Mouse (Mus musculus) thymus, adult 18-20 months (tissue): Measurements from ENCODE around the gene Lrrc4b.

Experiments
- DNase-seq, 2 experiments: peaks; one replicate each; pipeline ENCODE4 v3.0.0; 2022; ENCODE audit warnings: mixed read lengths in 2 of 2

Lrrc4b gene

DNA sequence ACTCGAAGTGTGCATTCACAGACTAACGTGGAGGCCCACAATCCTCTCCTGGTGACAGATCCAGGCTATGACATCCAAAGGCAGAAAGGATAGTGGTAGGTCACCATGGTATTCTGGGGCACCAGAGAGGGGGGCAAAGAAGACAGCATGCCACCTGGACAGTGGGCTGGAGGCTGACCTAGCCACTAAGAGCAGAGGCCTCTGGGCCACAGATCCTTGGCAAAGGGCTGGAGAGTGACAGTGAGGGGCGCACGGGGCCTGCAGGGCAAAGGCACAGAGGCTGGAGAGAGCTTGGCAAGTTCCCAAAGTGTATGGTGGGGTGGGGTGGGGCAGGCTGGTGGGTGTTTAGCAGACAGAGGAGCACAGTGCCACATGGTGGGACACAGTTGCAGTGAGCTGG lies 61.5 kb downstream of the Lrrc4b start:
- no peak for DNase-seq

DNA sequence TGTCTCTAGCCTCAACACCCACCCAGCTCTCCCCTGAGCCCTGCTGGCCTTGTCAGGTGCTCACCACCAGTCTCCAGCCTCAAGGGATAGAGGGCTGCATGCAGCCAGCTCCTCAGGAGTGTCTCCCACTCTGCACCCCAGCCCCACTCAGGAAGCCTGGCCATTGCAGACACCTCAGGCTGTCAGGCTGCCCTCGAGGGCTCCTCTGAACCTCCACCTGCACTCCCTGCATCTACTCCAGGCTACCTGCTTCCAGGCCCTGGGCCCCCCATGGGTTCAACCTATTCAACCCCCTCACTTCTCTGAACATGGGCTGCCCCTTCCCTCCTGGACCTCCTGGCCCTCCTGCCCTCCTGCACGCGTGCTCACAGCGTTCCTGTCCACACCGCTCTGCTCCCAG lies 62.6 kb downstream of the Lrrc4b start:
- no peak for DNase-seq

DNA sequence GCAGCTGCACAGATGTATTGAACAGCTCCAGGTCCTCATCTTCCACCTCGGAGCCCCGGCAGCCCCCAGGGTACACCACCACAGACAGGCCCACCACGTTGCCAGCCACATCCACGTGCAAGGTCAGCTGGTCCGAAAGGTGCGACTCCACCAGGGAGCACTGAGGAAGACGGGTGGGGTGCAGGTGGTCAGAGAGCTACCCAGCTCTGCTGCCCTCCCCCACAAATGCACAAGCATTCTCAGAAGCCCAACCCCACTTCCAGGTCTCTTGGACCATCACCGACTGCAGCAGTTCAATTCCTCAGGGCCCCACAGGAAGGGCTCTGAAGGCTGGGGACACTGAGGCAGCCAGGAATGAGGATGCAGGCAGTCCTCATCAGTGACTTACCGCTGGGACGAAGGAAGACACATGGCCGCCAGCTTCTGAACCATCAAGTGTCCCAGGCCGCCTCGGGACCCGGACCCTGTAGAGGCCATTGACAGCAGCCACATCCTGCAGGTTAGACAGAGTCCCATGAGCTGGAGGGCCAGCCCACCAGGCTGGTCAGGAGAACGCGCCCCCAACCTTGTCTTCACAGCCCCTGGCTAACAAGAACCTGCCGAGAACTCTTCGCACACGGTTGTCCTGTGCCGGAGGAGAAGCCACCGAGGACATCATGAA lies 63.5 kb downstream of the Lrrc4b start:
- DNase-seq = no peak

DNA sequence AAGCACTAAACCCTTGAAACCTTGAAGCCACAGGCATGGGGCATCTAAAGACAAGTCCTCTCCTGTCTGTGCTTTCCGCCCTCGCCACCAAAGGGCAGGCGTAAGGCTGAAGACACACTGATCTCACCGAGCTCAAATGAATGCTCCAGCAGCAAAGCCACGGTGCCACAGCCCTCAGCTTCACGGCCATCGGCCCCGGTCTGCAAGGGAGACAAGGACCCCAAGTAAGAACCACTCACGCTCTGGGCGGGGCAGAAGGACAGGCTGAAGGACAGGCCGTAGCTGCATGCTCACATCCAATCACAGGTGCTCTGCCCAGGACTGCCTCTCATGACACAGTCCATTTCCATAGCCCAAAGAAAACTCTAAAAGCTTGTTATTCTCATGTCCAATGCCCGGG lies 65.9 kb downstream of the Lrrc4b start:
- no peak for DNase-seq

DNA sequence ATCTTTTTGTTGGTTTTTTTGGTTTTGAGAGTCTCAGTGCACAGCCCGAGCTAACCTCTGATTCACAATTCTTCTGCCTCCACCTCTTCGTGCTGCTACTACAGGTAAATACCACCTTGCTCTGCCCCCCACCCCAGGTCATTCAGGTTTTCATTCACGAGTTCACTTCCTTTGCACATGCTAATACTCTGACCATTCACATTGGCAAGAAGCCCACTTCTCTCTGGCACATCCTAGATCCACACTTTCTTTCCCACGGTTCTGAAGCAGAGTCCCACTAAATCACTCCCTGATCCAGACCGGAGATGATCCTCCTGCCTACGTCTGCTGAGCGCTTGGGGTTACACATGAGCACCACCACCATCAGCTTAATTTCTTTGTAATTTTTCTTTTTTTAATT lies 66.3 kb downstream of the Lrrc4b start:
- DNase-seq = no peak

DNA sequence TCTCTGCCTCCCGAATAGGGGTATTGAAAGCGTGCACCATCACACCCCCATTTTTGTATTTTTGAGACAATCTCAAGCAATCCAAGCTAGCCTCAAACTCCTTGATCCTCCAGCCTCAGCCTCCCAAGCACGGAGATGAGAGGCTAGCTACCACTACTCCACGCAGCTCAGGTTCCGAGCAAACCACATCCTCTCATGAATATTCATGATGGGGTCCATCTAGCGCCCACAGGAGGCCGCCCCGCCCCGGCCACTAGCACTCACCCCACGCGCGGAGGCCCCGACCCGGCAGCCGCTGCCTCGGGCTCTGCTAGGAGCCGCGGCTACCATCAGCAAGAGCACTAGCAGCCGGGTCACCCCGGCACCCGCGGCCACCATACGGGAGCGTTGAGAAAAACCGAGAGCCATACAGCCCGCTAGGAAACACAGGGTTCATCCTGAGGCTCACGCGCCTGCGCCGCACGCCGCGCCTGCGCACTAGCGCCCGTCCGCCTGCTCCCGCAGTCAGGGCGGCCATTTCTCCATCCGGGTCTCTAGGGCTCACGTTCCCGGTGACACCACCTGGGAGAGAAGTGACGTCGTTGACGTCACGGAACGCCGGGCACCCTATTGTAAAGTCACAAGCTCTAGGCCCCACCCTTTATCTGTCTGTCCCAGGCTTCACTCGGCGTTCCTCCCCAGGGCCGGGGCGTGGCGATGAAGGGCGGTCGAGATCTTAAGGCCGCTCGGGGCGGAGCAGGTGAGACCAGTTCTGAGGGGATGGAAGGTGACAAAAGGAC lies 67.4 kb downstream of the Lrrc4b start, which contains the start of the genes Emc10 and Fam71e1:
Gene Emc10, minus strand, starts transcription at position 538 of the 779 bp plus-strand sequence.
Gene Fam71e1, plus strand, starts transcription at position 590 of the 779 bp plus-strand sequence.
- peak; percentile 97 to 99 for DNase-seq

DNA sequence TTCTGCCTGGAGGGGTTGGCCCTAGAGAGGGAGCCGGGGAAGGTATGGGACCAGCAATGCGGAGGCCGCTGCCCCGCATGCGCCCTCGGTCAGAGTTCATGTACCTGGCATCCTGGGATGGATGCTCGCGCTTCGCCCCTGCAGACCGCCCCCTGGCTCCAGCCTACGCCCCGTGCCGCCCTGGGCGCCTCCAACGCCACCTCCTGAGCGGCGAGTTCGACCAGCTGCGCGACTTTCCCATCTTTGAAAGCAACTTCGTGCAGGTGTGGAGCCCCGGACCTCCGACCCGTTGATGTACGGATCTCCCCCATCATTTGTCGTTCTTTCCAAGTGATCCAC lies 67.9 kb downstream of the Lrrc4b start:
- DNase-seq = no peak

DNA sequence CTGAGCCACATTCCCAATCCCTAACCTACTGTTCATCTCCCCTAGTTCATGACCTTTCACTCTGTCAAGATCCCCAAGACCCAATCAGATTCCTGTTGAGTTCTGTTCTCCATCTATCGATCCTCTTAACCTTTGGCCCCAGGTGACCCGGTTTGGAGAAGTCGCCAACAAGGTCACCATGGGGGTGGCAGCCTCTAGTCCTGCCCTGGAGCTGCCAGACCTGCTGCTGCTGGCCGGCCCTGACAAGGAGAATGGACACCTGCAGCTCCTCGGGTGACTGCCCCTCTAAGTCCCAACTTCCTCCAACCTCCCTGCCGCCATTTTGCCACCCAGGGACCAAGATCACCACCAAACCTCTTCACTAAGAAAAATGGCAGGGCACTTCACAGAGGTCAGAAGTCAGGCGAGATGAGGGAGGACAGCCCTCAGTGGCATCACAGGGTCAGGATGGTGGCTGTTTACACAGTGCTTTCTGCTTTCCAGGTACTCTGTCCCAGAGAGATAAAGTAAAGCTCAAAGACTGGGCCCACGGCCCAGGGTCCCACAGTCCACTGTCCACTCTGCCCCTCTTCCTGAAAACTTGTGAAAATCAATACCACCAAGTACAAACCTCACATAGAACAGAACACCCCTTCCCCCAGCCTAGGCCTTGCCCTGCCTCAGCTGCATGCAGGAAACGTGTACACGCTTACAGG lies 68.7 kb downstream of the Lrrc4b start:
- no peak for DNase-seq

DNA sequence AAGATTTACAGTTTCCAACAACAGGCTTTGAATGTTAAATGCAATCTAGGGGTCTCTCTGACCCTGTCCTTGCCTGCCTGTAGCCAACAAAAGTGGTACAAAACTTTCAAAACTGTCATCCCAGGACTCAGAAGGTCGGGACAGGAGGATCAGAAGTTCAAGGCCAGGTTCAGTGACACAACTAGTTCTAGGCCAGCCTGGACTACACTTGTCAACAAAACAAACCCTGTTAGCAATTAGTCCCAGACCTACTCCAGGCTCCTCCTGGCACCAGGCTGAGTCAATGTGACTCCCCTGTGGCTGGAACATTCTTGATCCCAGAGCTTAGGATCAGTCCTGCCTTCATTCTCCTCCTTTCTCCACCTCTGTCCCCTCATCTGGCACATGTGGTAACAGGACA lies 70.1 kb downstream of the Lrrc4b start:
- no peak for DNase-seq

DNA sequence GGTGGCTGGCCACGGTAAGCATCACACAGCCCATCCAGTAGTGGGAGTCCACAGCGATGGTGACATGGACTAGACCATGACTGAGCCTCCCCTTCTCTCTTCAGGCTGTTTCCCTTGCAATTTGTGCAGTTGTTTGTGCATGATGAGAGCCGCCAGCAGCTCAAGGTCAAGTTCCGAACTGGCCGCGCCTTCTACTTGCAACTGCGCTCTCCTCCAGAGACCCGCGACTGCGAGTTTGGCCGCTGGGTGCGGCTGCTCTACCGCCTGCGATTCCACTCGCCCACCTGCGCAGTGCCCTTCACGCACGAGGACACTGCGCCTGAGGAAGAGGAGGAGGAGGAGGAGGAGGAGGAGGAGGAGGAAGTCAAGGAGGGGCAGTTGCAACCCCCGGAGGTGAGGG lies 71.2 kb downstream of the Lrrc4b start:
- DNase-seq = no peak

DNA sequence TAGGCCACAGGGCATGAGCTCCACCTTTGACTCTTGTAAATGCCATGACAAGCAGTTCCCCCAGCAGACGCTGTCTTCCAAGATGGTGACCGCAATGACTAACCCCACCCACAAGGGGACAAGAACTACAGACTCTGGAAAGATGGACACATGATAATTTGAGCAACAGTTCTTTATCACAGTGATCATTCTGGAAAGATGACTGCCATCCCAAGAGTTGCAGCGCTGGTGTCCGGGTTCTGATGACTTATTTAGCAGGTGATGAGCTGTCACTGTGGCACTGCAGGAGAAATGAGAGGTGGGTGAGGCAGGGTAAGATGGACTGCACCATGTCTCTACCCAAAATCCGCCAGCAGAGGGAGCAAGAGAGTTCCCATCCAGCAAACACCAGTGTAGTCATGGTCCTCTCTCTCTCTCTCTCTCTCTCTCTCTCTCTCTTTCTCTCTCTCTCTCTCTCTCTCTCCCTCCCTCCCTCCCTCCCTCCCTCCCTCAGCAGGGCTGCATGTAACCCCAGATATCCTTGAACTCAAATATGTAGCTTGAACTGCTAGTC lies 72.8 kb downstream of the Lrrc4b start:
- no peak for DNase-seq

DNA sequence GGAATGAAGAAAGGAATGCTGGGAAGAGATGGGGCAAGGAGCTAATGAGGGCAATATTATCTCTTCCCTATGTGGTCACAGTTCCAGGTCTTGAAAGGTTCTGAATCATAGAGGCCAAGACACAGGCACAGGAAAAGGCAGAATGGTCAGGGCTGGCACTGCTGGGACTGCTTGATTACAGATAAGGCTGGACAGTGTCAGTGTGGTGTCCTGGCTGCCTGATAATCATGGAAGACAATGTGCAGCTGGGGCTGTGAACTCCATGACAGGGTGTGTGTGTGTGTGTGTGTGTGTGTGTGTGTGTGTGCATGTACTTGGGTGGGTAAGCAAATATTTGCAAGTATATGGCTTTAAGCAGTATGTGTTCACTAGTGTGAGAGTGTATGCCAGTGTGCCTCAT lies 78.7 kb downstream of the Lrrc4b start:
- no peak for DNase-seq
